Mouse (Mus musculus) macrophage (primary cell): ENCODE data around the gene Fbxl15. TPM values are rescaled to one million over a fixed set of nuclear protein-coding genes. Genes with fewer than 3 reads are reported as not detected.

Experiments used
- H3K27ac ChIP-seq: fragments of 350-480 bp; formaldehyde crosslinking; 2 replicates; pipeline ENCODE4 v1.9.0; 2021
- H3K36me3 ChIP-seq: fragments of 350-480 bp; formaldehyde crosslinking; 2 replicates; pipeline ENCODE4 v1.9.0; 2021; ENCODE audit errors: inconsistent target
- H3K4me3 ChIP-seq: fragments of 350-480 bp; formaldehyde crosslinking; 2 replicates; pipeline ENCODE4 v1.9.0; 2021; ENCODE audit errors: inconsistent target
- H3K79me2 ChIP-seq: fragments of 350-480 bp; formaldehyde crosslinking; 2 replicates; pipeline ENCODE4 v1.9.0; 2021; ENCODE audit errors: inconsistent target
- WGBS: methylation state at CpG from one replicate; pipeline ENCODE4 v1.1.7; 2026; ENCODE audit warnings: inconsistent platforms; ENCODE audit not compliant: missing documents; 5-methylcytosine and 5-hydroxymethylcytosine counted together
- polyA plus RNA-seq: library from polyadenylated mRNA; stranded (reverse); fragments of 250-400 nt; gene quantifications from 3 replicates; pipeline ENCODE4 v1.2.4, GENCODE M21; 2018; ENCODE audit warnings: inconsistent platforms
- total RNA-seq, 78 experiments: library from RNA; depleted of rRNA; stranded (reverse); fragments of 250-400 nt; gene quantifications; 1 replicate in 9 of 78; 2 replicates in 24 of 78; 3 replicates in 43 of 78; 4 replicates in 2 of 78; pipeline ENCODE4 v1.2.4; 2018; ENCODE audit warnings: inconsistent platforms in 56 of 78

Fbxl15 gene
- 1 to 10 TPM in 25 of 26 experiments, under 1 TPM in 1; 0.69 to 7.2 (median 3.3) TPM for total RNA-seq (2018; cell fraction: chromatin; rRNA removed)
- 1 to 10 TPM; 4.4 to 9.7 (median 6.5) TPM for total RNA-seq (2018; cell fraction: cytosol; rRNA removed)
- 1 to 10 TPM; 1.3 to 8.8 (median 4.4) TPM for total RNA-seq (2018; cell fraction: nucleus; rRNA removed)
- polyA plus RNA-seq: 1.1 to 6.6 TPM (median 6.4 TPM) in 3 replicates

GRCm38 (mm10) chr19:46328081-46329030, at the start of gene Fbxl15:
Gene Fbxl15 (plus strand): TSS chr19:46328184.
- H3K27ac ChIP-seq: peak within 1 kb of the TSS; percentile 66
- H3K36me3 ChIP-seq: peaks cover 13% of the 10 kb centered on the region; the same call in 1 of the 2 replicates
- H3K4me3 ChIP-seq: peak within 1 kb of the TSS; percentile 63
- under 1% methylated on average over 78 of the region's 81 CpGs for WGBS
- H3K79me2 ChIP-seq: no peaks in the 10 kb centered on the region

GRCm38 (mm10) chr19:46282081-46282849, 45.7 kb upstream of the Fbxl15 start:
- Histone ChIP-seq H3K79me2 (no peaks in the 10 kb centered on the region), H3K4me3 (no peak overlapping the region), H3K27ac (no peak overlapping the region), H3K36me3 (peaks cover 64% of the 10 kb centered on the region)
- WGBS: 97% methylated on average over 11 of the region's 11 CpGs

GRCm38 (mm10) chr19:46284686-46285085, 43.3 kb upstream of the Fbxl15 start:
- Histone ChIP-seq H3K36me3 (peaks cover 55% of the 10 kb centered on the region), H3K4me3 (no peak overlapping the region), H3K27ac (no peak overlapping the region), H3K79me2 (no peaks in the 10 kb centered on the region)
- 94% methylated on average over 4 of the region's 4 CpGs for WGBS

DNA sequence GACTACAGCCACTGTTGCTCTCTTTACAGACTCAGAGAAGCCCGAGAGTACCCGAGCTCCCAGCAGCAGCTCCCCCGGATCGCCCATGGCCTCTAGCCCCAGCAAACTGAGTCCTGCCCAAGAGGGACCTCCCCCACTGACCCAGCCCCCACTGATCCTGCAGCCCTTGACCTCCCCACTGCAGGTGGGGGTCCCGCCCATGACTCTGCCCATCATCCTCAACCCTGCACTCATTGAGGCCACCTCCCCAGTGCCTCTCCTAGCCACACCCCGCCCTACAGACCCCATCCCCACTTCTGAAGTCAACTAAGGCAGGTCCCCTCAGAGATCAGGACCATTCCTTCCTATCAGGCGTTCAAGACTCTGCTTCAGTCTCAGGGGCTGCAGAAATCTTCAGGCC, 42.4 kb upstream of the Fbxl15 start:
- no peak overlapping the region for H3K4me3 ChIP-seq
- 95% methylated on average over 7 of the region's 7 CpGs for WGBS
- peaks cover 45% of the 10 kb centered on the region for H3K36me3 ChIP-seq
- H3K27ac ChIP-seq: no peak overlapping the region
- no peaks in the 10 kb centered on the region for H3K79me2 ChIP-seq

DNA sequence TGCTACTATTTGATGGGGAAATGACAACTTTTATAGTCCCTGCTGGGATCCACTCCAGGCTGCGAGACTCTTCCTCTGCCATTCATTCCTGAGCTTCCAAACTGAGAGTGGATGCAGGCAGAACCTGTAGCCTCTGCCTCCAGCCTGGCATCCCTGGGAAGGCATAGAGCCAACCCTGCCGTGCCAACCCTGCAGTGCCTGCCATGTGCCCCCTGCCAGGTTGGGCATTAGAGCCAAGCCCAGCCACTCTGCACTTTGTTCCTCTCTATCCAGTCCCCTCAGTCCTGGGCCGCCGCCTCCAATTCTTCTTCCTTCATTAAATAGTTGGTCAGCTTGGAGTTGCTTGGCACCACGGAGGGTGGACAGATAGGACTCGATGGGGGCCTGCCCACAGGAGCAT, 41.9 kb upstream of the Fbxl15 start:
- 86% methylated on average over 6 of the region's 6 CpGs for WGBS
- Histone ChIP-seq H3K27ac (no peak overlapping the region), H3K36me3 (peaks cover 44% of the 10 kb centered on the region)

GRCm38 (mm10) chr19:46286926-46287325, 41.1 kb upstream of the Fbxl15 start:
- peaks cover 36% of the 10 kb centered on the region for H3K36me3 ChIP-seq
- WGBS: 96% methylated on average over 3 of the region's 3 CpGs

More for the DNA sequence above, 41.9 kb upstream of the Fbxl15 start:
- Histone ChIP-seq H3K4me3 (no peak overlapping the region), H3K79me2 (no peaks in the 10 kb centered on the region)

GRCm38 (mm10) chr19:46287566-46287965, 40.4 kb upstream of the Fbxl15 start:
- H3K79me2 ChIP-seq: no peaks in the 10 kb centered on the region
- no peak overlapping the region for H3K27ac ChIP-seq
- peaks cover 30% of the 10 kb centered on the region for H3K36me3 ChIP-seq
- 88% methylated on average over 3 of the region's 3 CpGs for WGBS
- no peak overlapping the region for H3K4me3 ChIP-seq

More at GRCm38 (mm10) chr19:46286926-46287325, 41.1 kb upstream of the Fbxl15 start:
- H3K79me2 ChIP-seq: no peaks in the 10 kb centered on the region
- H3K27ac ChIP-seq: no peak overlapping the region
- no peak overlapping the region for H3K4me3 ChIP-seq

- no peak overlapping the region for H3K4me3 ChIP-seq
- no peaks in the 10 kb centered on the region for H3K79me2 ChIP-seq
- no peak overlapping the region for H3K27ac ChIP-seq
- 0 out of 2 replicates have a peak, but pooled peaks cover 5% of the 10 kb centered on the region for H3K36me3 ChIP-seq
- whole genome bisulfite sequencing: 55% methylated on average over 12 of the region's 12 CpGs
These were observed 37.4 kb upstream of the Fbxl15 start for GRCm38 (mm10) chr19:46290535-46291105.

GRCm38 (mm10) chr19:46296938-46297337, 31.0 kb upstream of the Fbxl15 start:
- 78% methylated on average over 4 of the region's 4 CpGs for WGBS
- H3K4me3 ChIP-seq: no peak overlapping the region

DNA sequence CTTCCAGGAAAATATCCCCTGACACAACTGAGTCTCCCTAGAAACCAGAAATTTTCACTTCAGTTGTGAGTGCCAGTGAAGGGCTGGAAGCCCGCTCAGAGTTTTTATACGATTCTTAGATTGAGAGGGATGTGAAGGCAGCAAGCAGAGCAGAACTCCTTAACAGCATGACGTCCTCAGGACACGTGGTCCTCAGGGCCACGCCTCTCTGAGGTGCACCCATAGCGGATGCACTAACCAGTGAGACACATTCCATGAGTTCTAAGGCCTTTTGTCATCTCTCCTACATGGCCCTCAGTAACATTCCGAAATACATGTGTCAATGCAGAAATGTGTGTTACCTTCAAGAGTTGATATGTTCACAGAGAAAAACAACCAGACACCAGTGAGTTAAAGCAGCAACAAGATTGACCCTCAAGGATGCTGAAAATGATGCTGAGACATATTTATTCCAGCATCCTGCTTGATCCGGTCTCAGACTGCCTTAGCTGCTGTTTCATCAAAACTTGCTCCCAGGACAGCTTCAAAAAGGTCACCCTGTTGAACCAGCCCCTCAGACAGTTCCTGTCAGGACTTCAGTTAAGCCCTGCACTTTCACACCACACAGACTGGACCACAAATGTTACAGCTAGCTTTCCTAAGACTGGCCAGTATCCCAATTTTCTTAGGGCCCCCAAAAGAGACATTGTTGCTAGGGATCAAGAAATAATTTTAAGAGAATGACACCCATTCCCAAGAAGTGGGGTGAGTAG, 27.5 kb upstream of the Fbxl15 start:
- Histone ChIP-seq H3K4me3 (no peak overlapping the region), H3K79me2 (no peaks in the 10 kb centered on the region), H3K27ac (no peak overlapping the region), H3K36me3 (no peaks in the 10 kb centered on the region)
- WGBS: 64% methylated on average over 8 of the region's 8 CpGs

More at GRCm38 (mm10) chr19:46296938-46297337, 31.0 kb upstream of the Fbxl15 start:
- Histone ChIP-seq H3K79me2 (no peaks in the 10 kb centered on the region), H3K36me3 (no peaks in the 10 kb centered on the region), H3K27ac (no peak overlapping the region)

- Histone ChIP-seq H3K27ac (no peak overlapping the region), H3K79me2 (no peaks in the 10 kb centered on the region; the same call in 1 of the 2 replicates), H3K4me3 (no peak overlapping the region), H3K36me3 (peaks cover 9% of the 10 kb centered on the region)
- WGBS: 98% methylated on average over 4 of the region's 4 CpGs
These were observed 25.4 kb upstream of the Fbxl15 start for GRCm38 (mm10) chr19:46302551-46302950.

DNA sequence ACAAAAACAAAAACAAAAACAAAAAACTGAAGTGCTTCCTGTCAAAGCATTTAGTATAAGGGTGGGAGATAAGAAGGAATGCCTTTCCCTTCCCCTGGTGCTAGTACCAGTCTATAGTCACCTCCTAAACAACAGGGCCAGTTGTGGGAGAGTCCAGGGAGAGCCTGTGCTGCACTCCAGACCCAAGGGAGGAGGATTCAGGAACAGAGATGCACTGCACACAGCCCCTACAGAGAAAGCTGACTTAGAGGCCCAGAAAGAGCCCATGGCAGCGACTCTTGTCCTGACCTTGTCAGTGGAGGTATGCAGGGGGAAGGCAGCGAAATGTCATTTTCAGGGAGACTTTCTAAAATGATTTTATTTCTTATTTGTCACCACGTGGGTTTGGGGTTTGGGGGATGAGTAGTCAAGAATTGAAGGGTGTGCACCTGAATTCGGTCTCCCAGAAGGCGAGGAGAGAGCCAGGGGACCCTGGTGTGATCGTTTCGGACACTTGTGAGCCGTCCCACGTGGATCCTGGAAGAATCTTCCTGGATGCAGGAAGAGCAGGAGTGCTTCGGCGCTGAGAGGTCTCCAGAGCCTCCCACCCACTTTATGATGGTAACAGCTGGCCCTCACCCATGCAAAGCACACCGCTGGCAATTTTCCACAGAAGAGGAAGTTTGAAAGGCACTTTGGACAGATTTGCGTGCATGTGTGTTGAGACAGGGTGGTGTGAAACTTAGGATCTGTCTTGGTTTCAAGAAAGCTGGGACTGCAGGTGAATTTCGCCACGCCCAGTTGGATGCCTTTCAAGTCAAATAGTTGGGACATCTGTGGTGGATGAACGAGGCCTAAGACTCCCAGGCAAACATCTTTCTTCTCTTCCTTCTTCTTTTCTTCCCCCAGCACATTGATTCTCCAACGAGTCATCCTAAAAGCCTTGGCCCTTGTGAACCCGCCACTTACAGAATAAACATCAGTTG, 24.5 kb upstream of the Fbxl15 start:
- Histone ChIP-seq H3K4me3 (peak overlapping the region; percentile 99), H3K27ac (peak overlapping the region; percentile 78), H3K79me2 (no peaks in the 10 kb centered on the region; the same call in 1 of the 2 replicates), H3K36me3 (peaks cover 19% of the 10 kb centered on the region)
- WGBS: 54% methylated on average over 18 of the region's 18 CpGs
